Mouse (Mus musculus) liver, embryonic 16.5 days (tissue): ENCODE results near the gene Ctnnbl1. TPM values are rescaled to one million over a fixed set of nuclear protein-coding genes. Genes with fewer than 3 reads are reported as not detected.

ENCODE experiments used
- ATAC-seq: fragments of 200-750 bp; cut with Nextera tagmentation; 2 replicates; pipeline ENCODE4 v1.8.0; 2017; ENCODE audit warnings: low read depth, mild to moderate bottlenecking, moderate number of reproducible peaks, moderate library complexity
- H3K27ac ChIP-seq: fragments of 300-500 bp; sonication (generic); 2 replicates; pipeline ENCODE4 v1.5.1; 2014; ENCODE audit warnings: mild to moderate bottlenecking, low read length
- H3K27me3 ChIP-seq: fragments of 300-500 bp; sonication (generic); 2 replicates; pipeline ENCODE4 v1.6.1; 2014; ENCODE audit warnings: low read depth, low read length, mixed read lengths; ENCODE audit not compliant: control insufficient read depth, insufficient read depth
- H3K36me3 ChIP-seq: fragments of 300-500 bp; sonication (generic); 2 replicates; pipeline ENCODE4 v1.6.1; 2014; ENCODE audit warnings: mild to moderate bottlenecking; ENCODE audit not compliant: control insufficient read depth, insufficient read depth
- H3K4me1 ChIP-seq: fragments of 300-500 bp; sonication (generic); 2 replicates; pipeline ENCODE4 v1.6.1; 2014; ENCODE audit warnings: low read depth, low read length, mixed read lengths; ENCODE audit not compliant: control insufficient read depth
- H3K4me2 ChIP-seq: fragments of 300-500 bp; sonication (generic); 2 replicates; pipeline ENCODE4 v1.6.1; 2014; ENCODE audit warnings: low read depth, low read length, mixed read lengths
- H3K4me3 ChIP-seq: fragments of 300-500 bp; sonication (generic); 2 replicates; pipeline ENCODE4 v1.5.1; 2014; ENCODE audit warnings: low read depth, mild to moderate bottlenecking, low read length
- H3K9ac ChIP-seq: fragments of 300-500 bp; sonication (generic); 2 replicates; pipeline ENCODE4 v1.6.1; 2014; ENCODE audit warnings: low read depth, low read length
- H3K9me3 ChIP-seq: fragments of 300-500 bp; sonication (generic); replicated peaks from 2 replicates; pipeline ENCODE4 v1.6.1; 2016; ENCODE audit warnings: low read length; ENCODE audit not compliant: control insufficient read depth
- WGBS: fragments of 180-500 bp; shearing (Covaris S2); extraction: QIAGEN DNeasy Blood & Tissue Kit; methylation state at CpG from one replicate; pipeline ENCODE4 v1.1.7; 2014; ENCODE audit not compliant: insufficient replicate concordance; 5-methylcytosine and 5-hydroxymethylcytosine counted together
- polyA plus RNA-seq: library from polyadenylated mRNA; unstranded; fragments of >200 nt; fragmentation: Nextera tagmentation; extraction: Ambion mirVana; gene quantifications from 2 replicates; pipeline ENCODE4 v1.2.1, GENCODE M21; 2015

Ctnnbl1 gene
- polyA plus RNA-seq, 1 experiment from 2014 or later, result 19.8 TPM

DNA sequence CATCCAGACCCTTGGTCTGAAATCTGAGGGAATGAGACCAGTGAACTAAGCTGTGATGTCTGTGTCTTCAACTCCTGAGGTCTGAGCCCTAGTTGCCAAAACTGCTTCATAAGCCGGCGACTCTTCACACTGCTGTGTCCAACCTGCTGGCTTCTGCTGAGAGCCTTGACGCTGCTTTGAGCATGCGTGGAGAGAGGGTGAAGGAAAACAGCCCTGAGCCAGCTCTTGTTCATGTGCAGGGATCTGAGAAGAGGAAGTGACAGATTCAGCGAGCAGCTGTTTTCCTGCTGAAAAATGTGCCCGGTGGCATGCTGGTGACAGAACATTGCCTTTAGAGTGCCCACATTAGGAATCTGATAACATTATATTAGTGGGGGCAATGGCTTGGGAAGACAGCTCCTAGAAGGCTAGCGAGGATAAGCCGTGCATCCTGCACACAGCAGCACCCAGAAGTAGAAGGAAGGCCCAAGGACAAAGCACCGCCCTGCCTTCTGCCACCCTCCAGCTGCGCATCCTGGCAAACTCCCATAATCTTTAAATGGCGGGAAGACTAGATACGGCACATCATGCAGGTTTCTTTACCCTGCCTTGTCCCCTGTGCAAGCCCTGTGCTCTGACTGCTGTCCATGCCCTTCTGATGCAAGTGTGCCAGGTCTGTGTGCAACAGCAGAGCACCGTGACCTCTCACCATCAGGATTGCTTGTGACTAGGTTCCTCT is 101.2 kb downstream of the Ctnnbl1 start:
- Histone ChIP-seq H3K4me2 (no peak overlapping the region), H3K4me3 (no peak overlapping the region), H3K36me3 (no peaks in the 10 kb centered on the region), H3K4me1 (no peaks in the 10 kb centered on the region), H3K9me3 (no peaks in the 10 kb centered on the region), H3K27ac (no peak overlapping the region), H3K9ac (no peak overlapping the region), H3K27me3 (no peaks in the 10 kb centered on the region)
- 72% methylated on average over 13 of the region's 13 CpGs for WGBS
- ATAC-seq, result no peak

DNA sequence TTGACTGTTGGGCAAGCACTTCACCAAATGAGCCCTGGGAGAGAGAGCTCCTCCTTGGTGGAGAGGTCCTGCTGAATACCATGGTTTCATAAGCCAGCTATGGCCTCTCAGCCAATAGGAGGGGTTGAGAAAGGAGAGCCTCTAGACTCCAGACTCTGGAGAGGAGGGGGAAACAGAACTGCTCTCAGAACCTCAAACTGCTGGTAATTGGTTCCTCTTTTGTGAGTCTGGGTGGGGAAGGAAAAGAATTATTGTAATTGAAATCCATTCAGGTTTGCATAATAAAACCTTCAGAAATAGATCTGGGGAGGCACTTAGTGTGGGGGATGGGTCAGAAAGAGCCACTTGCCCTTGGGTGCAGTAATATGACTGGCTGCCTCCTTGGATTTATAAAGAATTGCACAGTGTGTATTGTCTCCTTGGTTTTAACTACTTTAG is 103.5 kb downstream of the Ctnnbl1 start:
- Histone ChIP-seq H3K27ac (no peak overlapping the region), H3K9me3 (no peaks in the 10 kb centered on the region), H3K4me1 (no peaks in the 10 kb centered on the region), H3K4me2 (no peak overlapping the region), H3K9ac (no peak overlapping the region), H3K4me3 (no peak overlapping the region), H3K27me3 (no peaks in the 10 kb centered on the region), H3K36me3 (no peaks in the 10 kb centered on the region)
- ATAC-seq, result no peak

DNA sequence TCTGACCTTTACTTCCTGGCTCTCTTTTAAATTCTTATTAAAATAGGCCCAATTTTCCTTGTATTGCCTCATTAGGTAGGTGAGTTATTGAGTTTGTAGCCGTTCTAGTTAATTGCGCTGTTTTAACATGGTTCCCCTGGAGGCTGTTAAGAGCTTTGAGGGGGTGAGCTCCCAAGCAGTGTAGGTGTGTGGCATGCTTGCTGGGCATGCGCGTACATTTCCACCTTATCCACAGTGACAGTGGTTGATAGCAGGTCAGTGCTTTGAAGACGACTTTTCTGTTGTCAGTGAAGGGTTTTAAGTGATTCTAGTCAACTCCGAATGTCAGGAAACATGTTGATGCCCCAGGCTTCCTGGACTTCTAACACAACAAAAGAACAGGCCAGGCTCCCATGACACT is 103.9 kb downstream of the Ctnnbl1 start:
- Histone ChIP-seq H3K4me1 (no peaks in the 10 kb centered on the region), H3K4me3 (no peak overlapping the region), H3K9ac (no peak overlapping the region), H3K9me3 (no peaks in the 10 kb centered on the region), H3K27ac (no peak overlapping the region), H3K4me2 (no peak overlapping the region), H3K36me3 (no peaks in the 10 kb centered on the region), H3K27me3 (no peaks in the 10 kb centered on the region)
- 63% methylated on average over 6 of the region's 6 CpGs for WGBS
- ATAC-seq, result no peak

DNA sequence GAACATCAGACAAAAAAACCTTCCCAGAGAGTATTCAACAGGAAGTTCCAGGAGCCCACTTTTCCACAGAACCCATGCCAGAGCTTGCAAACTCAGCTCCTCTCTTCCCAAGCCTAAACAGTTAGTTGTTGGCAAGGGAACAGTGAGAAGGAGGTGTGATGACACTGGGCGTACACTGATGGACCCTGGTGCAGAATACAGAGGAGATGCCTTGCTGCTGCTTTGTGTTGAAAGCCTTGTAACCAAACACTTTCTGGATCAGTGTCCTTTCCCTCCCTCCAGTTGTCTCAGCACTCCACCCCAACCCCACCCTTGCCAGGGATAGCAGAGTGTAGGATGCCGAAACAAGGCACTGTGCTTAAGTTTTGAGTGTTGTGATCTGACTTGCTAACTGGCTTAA is 107.5 kb downstream of the Ctnnbl1 start:
- H3K36me3 ChIP-seq, result no peaks in the 10 kb centered on the region
- no peak overlapping the region for H3K27ac ChIP-seq
- ATAC-seq, result no peak
- H3K27me3 ChIP-seq, result no peaks in the 10 kb centered on the region
- WGBS, result 69% methylated on average over 2 of the region's 2 CpGs
- H3K4me2 ChIP-seq, result no peak overlapping the region
- no peaks in the 10 kb centered on the region for H3K9me3 ChIP-seq
- H3K4me3 ChIP-seq, result no peak overlapping the region
- no peak overlapping the region for H3K9ac ChIP-seq
- H3K4me1 ChIP-seq, result no peaks in the 10 kb centered on the region

DNA sequence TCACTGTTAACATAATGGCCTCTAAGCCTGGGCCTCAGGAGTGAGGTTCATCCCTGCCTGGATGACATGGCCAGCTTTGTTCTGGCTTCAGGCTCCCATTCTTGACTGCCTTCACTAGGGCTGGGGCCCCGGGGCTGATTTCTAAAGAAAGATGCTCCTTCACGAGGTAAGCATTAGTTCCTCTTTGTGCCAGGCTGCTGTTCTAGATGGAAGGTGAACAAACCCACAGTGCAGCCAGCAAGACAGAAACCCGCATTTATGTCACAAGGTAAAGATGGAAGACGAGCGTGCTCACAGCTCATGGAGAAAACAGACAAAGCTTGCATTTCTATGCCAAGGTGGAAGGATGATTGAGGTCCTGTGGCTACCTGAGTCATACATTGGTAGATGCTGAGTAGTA is 108.6 kb downstream of the Ctnnbl1 start:
- 58% methylated on average over 5 of the region's 5 CpGs for WGBS
- H3K36me3 ChIP-seq, result no peaks in the 10 kb centered on the region
- no peak overlapping the region for H3K4me3 ChIP-seq
- H3K27me3 ChIP-seq, result no peaks in the 10 kb centered on the region
- no peak for ATAC-seq
- no peaks in the 10 kb centered on the region for H3K4me1 ChIP-seq
- H3K9ac ChIP-seq, result no peak overlapping the region
- H3K4me2 ChIP-seq, result no peak overlapping the region
- no peaks in the 10 kb centered on the region for H3K9me3 ChIP-seq
- H3K27ac ChIP-seq, result no peak overlapping the region

DNA sequence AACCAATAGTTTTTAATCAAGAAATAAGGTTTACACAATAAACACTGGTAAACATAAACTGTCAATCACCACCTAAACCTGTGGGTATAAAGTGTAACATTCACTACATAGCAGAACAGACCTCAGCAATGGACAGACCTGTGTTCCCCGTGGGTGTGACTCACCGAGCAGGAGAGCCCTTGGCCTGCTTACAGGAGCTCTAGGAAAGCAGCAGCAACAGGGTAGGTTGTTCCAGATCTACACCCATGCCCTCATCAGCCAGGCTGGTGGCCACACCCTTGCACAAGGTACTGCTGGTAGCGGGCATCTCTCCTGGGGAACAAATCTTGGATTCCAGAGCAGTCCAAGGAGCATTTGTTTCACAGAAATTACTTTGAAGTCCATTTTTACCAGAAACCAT is 115.9 kb downstream of the Ctnnbl1 start:
- no peak for ATAC-seq
- H3K9ac ChIP-seq, result no peak overlapping the region
- no peaks in the 10 kb centered on the region for H3K27me3 ChIP-seq
- H3K36me3 ChIP-seq, result no peaks in the 10 kb centered on the region
- 67% methylated on average over 3 of the region's 3 CpGs for WGBS
- no peak overlapping the region for H3K4me3 ChIP-seq
- no peak overlapping the region for H3K27ac ChIP-seq
- H3K4me2 ChIP-seq, result no peak overlapping the region
- no peaks in the 10 kb centered on the region for H3K9me3 ChIP-seq
- H3K4me1 ChIP-seq, result no peaks in the 10 kb centered on the region

DNA sequence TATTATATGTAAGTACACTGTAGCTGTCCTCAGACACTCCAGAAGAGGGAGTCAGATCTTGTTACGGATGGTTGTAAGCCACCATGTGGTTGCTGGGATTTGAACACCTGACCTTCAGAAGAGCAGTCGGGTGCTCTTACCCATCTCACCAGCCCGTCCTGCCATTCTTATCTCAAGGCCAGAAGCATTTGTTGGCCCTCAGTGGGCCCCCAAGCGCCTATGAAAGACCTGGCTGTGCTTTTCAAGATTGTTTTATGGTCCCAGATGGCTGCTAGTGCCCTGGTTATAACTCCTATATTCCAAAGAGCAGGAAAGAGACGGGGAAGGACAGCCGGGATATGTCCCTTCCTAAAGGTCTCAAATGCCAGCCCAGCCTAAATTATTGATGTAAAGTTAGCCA is 118.6 kb downstream of the Ctnnbl1 start:
- Histone ChIP-seq H3K27ac (no peak overlapping the region), H3K27me3 (no peaks in the 10 kb centered on the region), H3K4me2 (no peak overlapping the region), H3K4me1 (no peaks in the 10 kb centered on the region), H3K4me3 (no peak overlapping the region), H3K9ac (no peak overlapping the region), H3K9me3 (no peaks in the 10 kb centered on the region), H3K36me3 (no peaks in the 10 kb centered on the region)
- WGBS, result 62% methylated on average over 6 of the region's 6 CpGs
- no peak for ATAC-seq

DNA sequence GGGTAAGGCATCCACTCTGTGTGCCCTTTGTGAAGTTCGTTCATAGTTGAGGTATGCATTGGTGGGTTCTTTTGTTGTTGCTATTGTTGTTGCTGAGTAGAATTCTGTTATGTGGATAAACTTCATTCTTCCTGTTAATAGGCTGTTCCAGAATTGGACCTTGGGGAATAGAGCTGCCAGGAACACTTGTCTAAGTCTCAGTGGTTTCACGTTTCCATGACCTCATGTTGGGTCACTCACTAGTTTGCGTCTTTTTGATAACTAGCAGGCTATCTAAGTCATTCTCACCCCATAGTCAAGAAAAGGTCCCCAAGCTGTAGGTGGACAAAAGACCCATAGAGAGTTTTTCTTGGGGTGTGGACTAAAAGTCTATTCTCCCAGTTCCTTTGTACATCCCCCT is 120.3 kb downstream of the Ctnnbl1 start:
- Histone ChIP-seq H3K36me3 (no peaks in the 10 kb centered on the region), H3K27me3 (no peaks in the 10 kb centered on the region), H3K27ac (no peak overlapping the region), H3K4me1 (no peaks in the 10 kb centered on the region; the same call in 1 of the 2 replicates), H3K9me3 (no peaks in the 10 kb centered on the region), H3K4me3 (no peak overlapping the region), H3K9ac (no peak overlapping the region), H3K4me2 (no peak overlapping the region)
- 73% methylated on average over 3 of the region's 3 CpGs for WGBS
- no peak for ATAC-seq

DNA sequence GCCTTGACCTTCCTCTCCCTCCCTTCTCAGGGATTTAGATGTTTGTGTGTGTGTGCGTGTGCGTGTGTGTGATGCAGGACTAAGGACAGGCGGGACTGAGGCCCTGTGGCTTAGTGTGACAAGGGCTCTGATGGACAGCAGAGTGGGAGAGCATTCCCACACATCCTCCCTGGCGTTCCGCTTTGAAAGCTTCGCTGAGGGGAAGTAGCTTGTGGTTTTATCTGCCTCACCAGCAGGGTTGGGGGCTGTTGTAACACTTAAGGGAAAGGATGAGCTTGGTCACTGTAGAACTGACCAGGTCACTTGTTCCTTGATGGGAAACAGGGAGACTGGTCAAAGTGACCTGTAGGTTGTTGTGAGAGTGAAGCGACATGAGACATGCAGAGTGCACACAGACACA is 121.1 kb downstream of the Ctnnbl1 start:
- no peak overlapping the region for H3K27ac ChIP-seq
- no peak for ATAC-seq
- H3K36me3 ChIP-seq, result no peaks in the 10 kb centered on the region
- H3K4me1 ChIP-seq, result no peaks in the 10 kb centered on the region; the same call in 1 of the 2 replicates
- H3K9me3 ChIP-seq, result no peaks in the 10 kb centered on the region
- H3K9ac ChIP-seq, result no peak overlapping the region
- H3K27me3 ChIP-seq, result no peaks in the 10 kb centered on the region
- no peak overlapping the region for H3K4me3 ChIP-seq
- no peak overlapping the region for H3K4me2 ChIP-seq
- 27% methylated on average over 7 of the region's 7 CpGs for WGBS
